Mouse (Mus musculus): Measurements from ENCODE around the gene Tnpo2. TPM values are rescaled to one million over a fixed set of nuclear protein-coding genes. Genes with fewer than 3 reads are reported as not detected.
"Not testable (repeated sequence)": the region's sequence is repeated elsewhere in the genome, so short reads cannot be mapped to it uniquely, and the experiment has no call there.

The Tnpo2 gene
- polyA plus RNA-seq, 1 experiment from 2014 or later = 28.8 TPM

DNA sequence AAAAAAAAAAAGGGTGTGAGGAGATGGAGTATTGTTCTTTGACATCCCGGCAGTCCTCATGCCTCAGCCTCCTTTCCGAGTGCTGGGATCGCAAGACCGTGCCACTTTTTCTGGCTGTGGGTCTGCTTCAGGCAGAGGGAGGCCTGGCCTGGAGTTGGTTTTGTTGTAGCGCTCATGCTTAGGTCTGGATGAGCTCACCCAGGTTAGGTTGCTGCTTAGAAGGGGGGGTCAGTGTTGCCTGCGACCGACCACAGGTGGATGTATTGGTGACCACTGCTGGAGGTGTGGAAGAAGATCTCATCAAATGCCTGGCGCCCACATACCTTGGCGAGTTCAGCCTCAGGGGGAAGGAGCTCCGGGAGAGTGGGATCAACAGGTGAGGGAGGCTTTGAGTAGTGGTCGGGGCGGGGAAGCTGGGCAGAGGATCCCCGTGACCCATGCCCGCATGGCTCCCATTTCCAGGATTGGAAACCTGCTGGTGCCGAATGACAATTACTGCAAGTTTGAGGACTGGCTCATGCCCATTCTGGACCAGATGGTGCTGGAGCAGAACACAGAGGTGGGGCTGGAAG, 36.4 kb downstream of the Tnpo2 start:
- Histone ChIP-seq H3K36me3 (peaks cover 39% of the 10 kb centered on the region), H3K4me2 (no peak overlapping the region), H3K27me3 (replicated peaks) (no peaks in the 10 kb centered on the region), H3K27ac (ENCODE audit: poor library complexity, severe bottlenecking) (no peak overlapping the region), H3K9ac (no peak overlapping the region), H3K4me1 (replicated peaks) (peaks cover 15% of the 10 kb centered on the region), H3K4me3 (no peak overlapping the region), H3K9me3 (replicated peaks) (no peaks in the 10 kb centered on the region)
- 88% methylated on average over 15 of the region's 15 CpGs for WGBS
- no peak for ATAC-seq (ENCODE audit: insufficient number of reproducible peaks, low FRiP score)

- H3K36me3 ChIP-seq = peaks cover 49% of the 10 kb centered on the region
- no peaks in the 10 kb centered on the region for H3K27me3 ChIP-seq (replicated peaks)
- no peak for ATAC-seq (ENCODE audit: insufficient number of reproducible peaks, low FRiP score)
- peaks cover 24% of the 10 kb centered on the region for H3K4me1 ChIP-seq (replicated peaks)
- no peaks in the 10 kb centered on the region for H3K9me3 ChIP-seq (replicated peaks)
- WGBS = 89% methylated on average over 10 of the region's 10 CpGs
- no peak overlapping the region for H3K27ac ChIP-seq (ENCODE audit: poor library complexity, severe bottlenecking)
- no peak overlapping the region for H3K9ac ChIP-seq
- H3K4me3 ChIP-seq = no peak overlapping the region
- H3K4me2 ChIP-seq = no peak overlapping the region
Observed at GRCm38 (mm10) chr8:85074167-85074566, 37.5 kb downstream of the Tnpo2 start.

DNA sequence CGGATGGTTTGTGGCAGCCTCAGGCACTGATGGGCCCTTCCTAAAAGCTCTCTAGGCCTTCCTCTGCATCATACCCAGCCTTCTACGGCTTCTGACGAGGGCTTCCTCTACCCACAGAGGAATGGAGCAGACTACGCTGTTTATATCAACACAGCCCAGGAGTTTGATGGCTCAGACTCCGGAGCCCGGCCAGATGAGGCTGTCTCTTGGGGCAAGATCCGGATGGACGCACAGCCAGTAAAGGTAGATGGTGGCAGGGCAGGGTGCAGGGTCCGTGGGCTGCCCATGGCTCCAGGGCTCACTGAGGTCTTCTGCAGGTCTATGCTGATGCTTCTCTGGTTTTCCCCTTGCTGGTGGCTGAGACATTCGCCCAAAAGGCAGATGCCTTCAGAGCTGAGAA, 37.9 kb downstream of the Tnpo2 start:
- ATAC-seq (ENCODE audit: insufficient number of reproducible peaks, low FRiP score) = no peak
- WGBS = 92% methylated on average over 10 of the region's 10 CpGs
- H3K27me3 ChIP-seq (replicated peaks) = no peaks in the 10 kb centered on the region
- H3K9ac ChIP-seq = 0 out of 2 replicates have a peak overlapping the region, but pooled peaks have one; percentile 8
- no peak overlapping the region for H3K4me3 ChIP-seq
- H3K9me3 ChIP-seq (replicated peaks) = no peaks in the 10 kb centered on the region
- no peak overlapping the region for H3K4me2 ChIP-seq
- H3K4me1 ChIP-seq (replicated peaks) = peaks cover 28% of the 10 kb centered on the region
- H3K27ac ChIP-seq (ENCODE audit: poor library complexity, severe bottlenecking) = no peak overlapping the region
- peaks cover 51% of the 10 kb centered on the region for H3K36me3 ChIP-seq

- Histone ChIP-seq H3K4me2 (no peak overlapping the region), H3K9me3 (replicated peaks) (no peaks in the 10 kb centered on the region), H3K9ac (no peak overlapping the region), H3K4me3 (no peak overlapping the region), H3K36me3 (peaks cover 51% of the 10 kb centered on the region), H3K27ac (ENCODE audit: poor library complexity, severe bottlenecking) (no peak overlapping the region), H3K4me1 (replicated peaks) (peaks cover 30% of the 10 kb centered on the region), H3K27me3 (replicated peaks) (no peaks in the 10 kb centered on the region)
- ATAC-seq (ENCODE audit: insufficient number of reproducible peaks, low FRiP score) = no peak
- 62% methylated on average over 9 of the region's 9 CpGs for WGBS
Observed at GRCm38 (mm10) chr8:85076001-85076400, 39.3 kb downstream of the Tnpo2 start.

- 0% methylated on average over 2 of the region's 2 CpGs for WGBS
- no peak overlapping the region for H3K9ac ChIP-seq
- H3K9me3 ChIP-seq (replicated peaks) = no peaks in the 10 kb centered on the region
- H3K27ac ChIP-seq (ENCODE audit: poor library complexity, severe bottlenecking) = no peak overlapping the region
- peaks cover 51% of the 10 kb centered on the region for H3K36me3 ChIP-seq
- no peak overlapping the region for H3K4me2 ChIP-seq
- ATAC-seq (ENCODE audit: insufficient number of reproducible peaks, low FRiP score) = no peak
- no peak overlapping the region for H3K4me3 ChIP-seq
- peaks cover 36% of the 10 kb centered on the region for H3K4me1 ChIP-seq (replicated peaks)
- H3K27me3 ChIP-seq (replicated peaks) = no peaks in the 10 kb centered on the region
Observed at GRCm38 (mm10) chr8:85076993-85077392, 40.3 kb downstream of the Tnpo2 start.

DNA sequence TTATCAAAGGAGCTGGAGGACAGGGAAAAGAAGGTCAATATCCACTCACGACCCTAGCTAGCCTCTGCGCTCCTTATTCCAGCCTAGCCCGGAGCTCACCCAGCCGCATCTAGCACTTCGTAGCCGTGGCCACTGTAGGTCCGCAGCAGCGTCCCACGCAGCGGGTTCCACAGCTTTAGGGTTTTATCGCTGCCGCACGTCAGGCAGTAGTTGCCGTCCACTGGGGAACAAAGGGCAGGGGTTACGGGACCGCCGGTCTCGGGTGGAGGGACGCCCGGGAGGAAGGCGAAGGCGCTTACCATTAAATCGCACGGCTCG, 43.5 kb downstream of the Tnpo2 start:
- no peaks in the 10 kb centered on the region for H3K27me3 ChIP-seq (replicated peaks)
- ATAC-seq (ENCODE audit: insufficient number of reproducible peaks, low FRiP score) = no peak
- peak overlapping the region; percentile 86 for H3K4me3 ChIP-seq
- H3K9ac ChIP-seq = peak overlapping the region; percentile 90
- peak overlapping the region; percentile 85 for H3K4me2 ChIP-seq
- H3K27ac ChIP-seq (ENCODE audit: poor library complexity, severe bottlenecking) = peak overlapping the region; percentile 17
- WGBS = under 1% methylated on average over 25 of the region's 25 CpGs
- H3K9me3 ChIP-seq (replicated peaks) = no peaks in the 10 kb centered on the region
- H3K36me3 ChIP-seq = peaks cover 32% of the 10 kb centered on the region
- H3K4me1 ChIP-seq (replicated peaks) = peaks cover 45% of the 10 kb centered on the region

- Histone ChIP-seq H3K36me3 (peaks cover 32% of the 10 kb centered on the region), H3K9ac (peak within 1 kb of the TSS; percentile 90), H3K4me1 (replicated peaks) (peaks cover 45% of the 10 kb centered on the region), H3K27me3 (replicated peaks) (no peaks in the 10 kb centered on the region), H3K4me2 (peak within 1 kb of the TSS; percentile 85), H3K27ac (ENCODE audit: poor library complexity, severe bottlenecking) (peak within 1 kb of the TSS; percentile 17), H3K4me3 (peak within 1 kb of the TSS; percentile 86), H3K9me3 (replicated peaks) (no peaks in the 10 kb centered on the region)
- under 1% methylated on average over 30 of the region's 30 CpGs for WGBS
- 0 out of 2 replicates have a peak, but pooled peaks have one; percentile 2 for ATAC-seq (ENCODE audit: insufficient number of reproducible peaks, low FRiP score)
Observed at GRCm38 (mm10) chr8:85080532-85081215, 44.0 kb downstream of the Tnpo2 start, which contains the start of gene Wdr83os. Gene Wdr83os (plus strand): TSS chr8:85080740.

- Histone ChIP-seq H3K9me3 (replicated peaks) (no peaks in the 10 kb centered on the region), H3K4me1 (replicated peaks) (peaks cover 45% of the 10 kb centered on the region), H3K27ac (ENCODE audit: poor library complexity, severe bottlenecking) (peak within 1 kb of the TSS; percentile 17), H3K27me3 (replicated peaks) (no peaks in the 10 kb centered on the region), H3K4me3 (peak within 1 kb of the TSS; percentile 86), H3K4me2 (peak within 1 kb of the TSS; percentile 85), H3K36me3 (peaks cover 29% of the 10 kb centered on the region), H3K9ac (peak within 1 kb of the TSS; percentile 90)
- under 1% methylated on average over 9 of the region's 9 CpGs for WGBS
- ATAC-seq (ENCODE audit: insufficient number of reproducible peaks, low FRiP score) = peak; percentile 68
Observed at GRCm38 (mm10) chr8:85081216-85081555, 44.5 kb downstream of the Tnpo2 start, which contains the start of gene Wdr83. Gene Wdr83 (minus strand): TSS chr8:85081306.

DNA sequence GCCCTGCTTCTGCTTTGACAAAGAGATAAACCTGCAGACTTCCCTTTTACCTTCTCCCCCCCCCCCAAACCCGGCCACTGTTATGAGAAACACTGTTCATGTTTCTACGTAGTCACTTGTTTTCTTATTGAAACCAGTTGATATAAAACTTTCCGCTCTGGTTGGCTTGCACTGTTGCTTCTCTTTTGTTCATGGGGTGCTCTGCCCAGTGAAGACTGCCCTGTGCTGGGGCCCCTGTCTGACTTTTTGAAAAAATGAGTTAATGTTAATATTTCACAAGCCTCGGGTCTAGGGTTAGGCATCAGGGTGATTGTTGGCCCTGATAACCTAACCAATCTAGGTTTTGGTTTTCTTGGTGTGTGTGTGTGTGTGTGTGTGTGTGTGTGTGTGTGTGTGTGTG, 45.5 kb downstream of the Tnpo2 start:
- WGBS = 79% methylated on average over 4 of the region's 4 CpGs
- H3K9ac ChIP-seq; H3K9me3 ChIP-seq (replicated peaks); H3K27ac ChIP-seq (ENCODE audit: poor library complexity, severe bottlenecking); H3K27me3 ChIP-seq (replicated peaks); ATAC-seq (ENCODE audit: insufficient number of reproducible peaks, low FRiP score); H3K4me2 ChIP-seq; H3K4me3 ChIP-seq: not testable (repeated sequence)
- H3K36me3 ChIP-seq = peaks cover 29% of the 10 kb centered on the region
- H3K4me1 ChIP-seq (replicated peaks) = peaks cover 45% of the 10 kb centered on the region

DNA sequence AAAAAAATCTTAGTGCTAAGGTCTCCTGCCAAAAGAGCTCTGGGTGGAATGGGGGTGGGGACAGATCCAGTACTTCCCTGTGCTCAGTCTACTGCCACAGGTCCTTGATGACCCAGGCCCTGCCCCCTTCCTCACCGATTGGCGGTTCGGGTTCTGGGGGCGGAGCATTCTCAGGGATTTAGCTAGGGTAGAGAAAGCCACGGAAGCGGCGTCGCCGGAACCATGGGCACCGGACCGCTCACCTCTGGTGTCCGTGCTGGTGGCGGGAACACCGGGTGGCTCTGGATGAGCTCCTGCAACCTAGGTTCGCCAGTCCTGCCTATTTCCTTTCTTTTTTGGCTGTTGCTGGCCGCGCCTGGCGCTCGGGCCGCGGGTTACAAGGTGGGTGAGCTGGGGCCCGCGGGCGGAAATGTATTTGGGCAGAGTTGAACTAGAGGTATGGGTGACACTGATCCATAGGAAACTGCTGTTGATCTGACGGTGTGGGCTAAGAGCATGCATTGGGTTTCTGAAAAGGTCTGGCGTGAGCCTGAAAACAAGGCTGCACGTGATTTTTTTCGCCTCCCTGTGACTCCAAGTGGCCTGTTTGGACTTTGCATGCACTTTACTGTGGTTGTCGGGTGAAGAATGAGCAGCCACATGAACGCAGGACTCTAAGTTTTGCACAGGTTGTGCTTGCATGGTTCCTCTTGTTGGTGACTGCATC, 46.5 kb downstream of the Tnpo2 start, which contains the start of gene Man2b1:
TSS of gene Man2b1 (plus strand) at position 163 of the 706 bp plus-strand sequence.
- Histone ChIP-seq H3K4me2 (peak within 1 kb of the TSS; percentile 91), H3K4me3 (peak within 1 kb of the TSS; percentile 74), H3K27me3 (replicated peaks) (no peaks in the 10 kb centered on the region), H3K27ac (ENCODE audit: poor library complexity, severe bottlenecking) (peak within 1 kb of the TSS; percentile 38), H3K9me3 (replicated peaks) (no peaks in the 10 kb centered on the region), H3K4me1 (replicated peaks) (peaks cover 45% of the 10 kb centered on the region), H3K36me3 (peaks cover 36% of the 10 kb centered on the region), H3K9ac (peak within 1 kb of the TSS; percentile 82)
- peak; percentile 86 for ATAC-seq (ENCODE audit: insufficient number of reproducible peaks, low FRiP score)
- under 1% methylated on average over 30 of the region's 30 CpGs for WGBS

DNA sequence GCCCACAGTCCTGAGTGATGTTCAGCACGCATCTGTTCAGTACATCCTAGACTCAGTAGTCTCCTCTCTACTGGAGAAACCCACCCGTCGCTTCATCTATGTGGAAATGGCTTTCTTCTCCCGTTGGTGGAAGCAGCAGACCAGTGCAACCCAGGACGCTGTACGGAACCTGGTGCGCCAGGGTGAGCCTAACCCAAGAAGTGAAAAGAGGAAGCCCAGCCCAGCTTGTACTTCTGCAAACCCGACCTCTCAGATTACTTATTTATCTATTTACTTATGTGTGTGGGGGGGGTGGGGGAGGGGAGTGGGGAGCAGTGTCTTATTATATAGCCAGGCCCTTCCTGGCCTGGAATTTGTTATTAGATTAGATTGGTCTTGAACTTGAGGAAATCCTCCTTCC, 47.9 kb downstream of the Tnpo2 start:
- Histone ChIP-seq H3K27ac (ENCODE audit: poor library complexity, severe bottlenecking) (no peak overlapping the region), H3K9ac (no peak overlapping the region), H3K4me3 (no peak overlapping the region), H3K4me2 (no peak overlapping the region), H3K4me1 (replicated peaks) (peaks cover 32% of the 10 kb centered on the region), H3K9me3 (replicated peaks) (no peaks in the 10 kb centered on the region), H3K27me3 (replicated peaks) (no peaks in the 10 kb centered on the region), H3K36me3 (peaks cover 38% of the 10 kb centered on the region)
- ATAC-seq (ENCODE audit: insufficient number of reproducible peaks, low FRiP score) = no peak
- WGBS = 78% methylated on average over 8 of the region's 8 CpGs
